Mouse (Mus musculus): ENCODE results near the gene Ahdc1. TPM values are rescaled to one million over a fixed set of nuclear protein-coding genes. Genes with fewer than 3 reads are reported as not detected.

The Ahdc1 gene
- total and polyA plus RNA-seq, 3 experiments: 2.5 to 8.8 TPM; not detected in 1

DNA sequence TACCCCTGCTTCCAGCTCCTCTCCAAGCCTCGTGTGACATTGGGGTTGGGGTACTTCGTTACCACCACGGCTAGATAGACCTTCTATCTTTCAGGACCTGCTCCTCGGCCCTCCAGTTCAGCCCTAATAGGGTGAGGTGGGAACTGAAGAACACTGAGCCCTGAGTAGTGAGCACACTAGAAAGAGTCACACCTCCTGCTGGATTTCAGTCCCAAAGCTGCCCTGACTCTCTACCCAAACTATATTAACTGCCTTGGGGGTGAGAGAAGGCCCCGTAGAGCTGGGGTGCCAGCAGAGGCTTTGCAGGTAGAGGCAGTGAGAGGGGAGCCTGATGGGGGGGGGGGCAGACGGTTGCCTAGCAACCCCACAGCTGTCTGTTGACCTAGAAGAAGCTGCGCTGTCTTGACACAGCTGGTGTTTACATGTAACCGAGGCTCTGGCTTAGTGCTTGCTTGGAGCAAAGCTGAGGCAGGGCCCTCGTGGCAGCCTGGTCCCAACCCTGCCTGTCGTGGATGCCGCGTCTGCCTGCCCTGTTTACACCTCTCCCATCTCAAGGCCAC is 74.8 kb downstream of the Ahdc1 start:
- Histone ChIP-seq H3K79me2 (ENCODE audit: control insufficient read depth, insufficient read depth, low read length, poor library complexity) (no peaks in the 10 kb centered on the region), H3K4me1 (ENCODE audit: control insufficient read depth in 1 of 2, insufficient read depth in 2 of 2, low read length in 2 of 2) (no peaks in the 10 kb centered on the region), H3K9me3 (replicated peaks; ENCODE audit: insufficient read depth, low read length) (no peaks in the 10 kb centered on the region), H3K4me3 (ENCODE audit: control insufficient read depth in 1 of 2, insufficient read depth in 1 of 2, low read depth in 2 of 2, low read length in 2 of 2) (no peak overlapping the region), H3K27me3 (ENCODE audit: control insufficient read depth in 1 of 2, insufficient read depth in 2 of 2, low read length in 2 of 2) (no peaks in the 10 kb centered on the region), H3K9ac (ENCODE audit: control insufficient read depth, low read depth, low read length, poor library complexity, severe bottlenecking) (no peak overlapping the region), H3K27ac (ENCODE audit: control insufficient read depth, low read depth, low read length) (no peak overlapping the region), H3K36me3 (ENCODE audit: control insufficient read depth in 1 of 2, insufficient read depth in 2 of 2, low read length in 2 of 2) (no peaks in the 10 kb centered on the region)
- no peak for DNase-seq (ENCODE audit: low read depth, low spot score)
- TF ChIP-seq RCOR1 (IDR thresholded peaks at IDR 0.05; ENCODE audit: low read depth, low read length) (no peak), CHD2 (IDR thresholded peaks at IDR 0.05; ENCODE audit: low read length) (no peak), TBP (IDR thresholded peaks at IDR 0.05; ENCODE audit: low read depth, low read length) (no peak), TCF12 (IDR thresholded peaks at IDR 0.05; ENCODE audit: low read depth, low read length) (no peak), MXI1 (IDR thresholded peaks at IDR 0.05; ENCODE audit: low read depth, low read length) (no peak), HCFC1 (IDR thresholded peaks at IDR 0.05; ENCODE audit: low read depth, low read length) (no peak), NRF1 (IDR thresholded peaks at IDR 0.05; ENCODE audit: insufficient read depth, low read depth, low read length, poor library complexity, severe bottlenecking) (no peak), ETS1 (IDR thresholded peaks at IDR 0.05; ENCODE audit: low read depth, low read length) (no peak), SIN3A (IDR thresholded peaks at IDR 0.05; ENCODE audit: low read length) (no peak), POLR2AphosphoS5 (IDR thresholded peaks at IDR 0.05; ENCODE audit: borderline replicate concordance, low read depth, low read length) (no peak), ZKSCAN1 (IDR thresholded peaks at IDR 0.05; ENCODE audit: low read depth, low read length) (no peak), MYC (IDR thresholded peaks at IDR 0.05; ENCODE audit: low read depth, low read length) (no peak), EP300 (IDR thresholded peaks at IDR 0.05; ENCODE audit: low read depth in 1 of 2, low read length in 2 of 2) (no peak), MYB (IDR thresholded peaks at IDR 0.05; ENCODE audit: low read depth, low read length) (no peak)

DNA sequence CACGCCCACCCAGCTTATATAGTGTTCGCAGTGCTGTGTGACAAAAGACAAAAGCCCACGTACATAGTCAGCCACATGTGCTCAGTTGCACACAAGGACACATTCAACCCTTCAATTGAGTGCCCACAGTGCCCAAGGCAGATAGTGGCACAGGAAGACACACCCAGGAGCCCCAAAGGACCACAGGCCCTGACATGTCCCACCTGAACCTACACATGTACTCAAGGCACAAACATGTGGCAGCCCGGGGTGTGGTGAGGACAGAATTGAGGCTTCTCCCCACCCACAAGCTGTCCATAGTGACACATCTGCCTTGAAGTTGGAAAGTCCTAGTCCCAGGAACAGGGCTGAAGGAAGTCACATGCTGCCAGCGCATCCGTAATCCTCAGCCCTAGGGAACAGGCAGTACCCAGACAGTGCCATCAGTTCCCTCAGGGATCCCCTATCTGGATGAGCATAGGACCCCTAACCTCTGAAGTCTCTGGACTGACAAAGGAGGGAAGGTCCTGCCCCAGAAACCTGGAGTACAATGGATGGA is 76.2 kb downstream of the Ahdc1 start:
- Histone ChIP-seq H3K9ac (ENCODE audit: control insufficient read depth, low read depth, low read length, poor library complexity, severe bottlenecking) (no peak overlapping the region), H3K4me1 (ENCODE audit: control insufficient read depth in 1 of 2, insufficient read depth in 2 of 2, low read length in 2 of 2) (peaks cover 0 to 1% of the 10 kb centered on the region in 2 experiments; a peak in 1 of 4 replicates), H3K36me3 (ENCODE audit: control insufficient read depth in 1 of 2, insufficient read depth in 2 of 2, low read length in 2 of 2) (no peaks in the 10 kb centered on the region), H3K27ac (ENCODE audit: control insufficient read depth, low read depth, low read length) (no peak overlapping the region), H3K4me3 (ENCODE audit: control insufficient read depth in 1 of 2, insufficient read depth in 1 of 2, low read depth in 2 of 2, low read length in 2 of 2) (no peak overlapping the region), H3K27me3 (ENCODE audit: control insufficient read depth in 1 of 2, insufficient read depth in 2 of 2, low read length in 2 of 2) (no peaks in the 10 kb centered on the region), H3K9me3 (replicated peaks; ENCODE audit: insufficient read depth, low read length) (no peaks in the 10 kb centered on the region), H3K79me2 (ENCODE audit: control insufficient read depth, insufficient read depth, low read length, poor library complexity) (no peaks in the 10 kb centered on the region)
- no peak for TF ChIP-seq UBTF (IDR thresholded peaks at IDR 0.05; ENCODE audit: borderline replicate concordance, insufficient read depth, low read depth, low read length)
- TF ChIP-seq NELFE (IDR thresholded peaks at IDR 0.05; ENCODE audit: low read depth, low read length): no peak
- TF ChIP-seq KAT2A (conservative IDR thresholded peaks at IDR 0.05; ENCODE audit: low read depth, low read length): no peak
- no peak for TF ChIP-seq TCF12 (IDR thresholded peaks at IDR 0.05; ENCODE audit: low read depth, low read length)
- no peak for TF ChIP-seq POLR2AphosphoS5 (IDR thresholded peaks at IDR 0.05; ENCODE audit: borderline replicate concordance, low read depth, low read length)
- TF ChIP-seq MXI1 (IDR thresholded peaks at IDR 0.05; ENCODE audit: low read depth, low read length): no peak
- no peak for TF ChIP-seq CHD1 (IDR thresholded peaks at IDR 0.05; ENCODE audit: low read depth, low read length)
- TF ChIP-seq ZC3H11A (IDR thresholded peaks at IDR 0.05; ENCODE audit: low read depth, low read length): no peak
- TF ChIP-seq E2F4 (IDR thresholded peaks at IDR 0.05; ENCODE audit: borderline replicate concordance, low read depth, low read length): no peak
- no peak for TF ChIP-seq GATA1 (IDR thresholded peaks at IDR 0.05; ENCODE audit: low read depth, low read length)
- TF ChIP-seq ELF1 (IDR thresholded peaks at IDR 0.05; ENCODE audit: low read depth, low read length): no peak
- TF ChIP-seq EP300 (IDR thresholded peaks at IDR 0.05; ENCODE audit: low read depth in 1 of 2, low read length in 2 of 2): no peak
- no peak for TF ChIP-seq USF2 (IDR thresholded peaks at IDR 0.05; ENCODE audit: borderline replicate concordance in 1 of 2, insufficient read depth in 1 of 2, low read depth in 1 of 2, low read length in 2 of 2)
- TF ChIP-seq ETS1 (IDR thresholded peaks at IDR 0.05; ENCODE audit: low read depth, low read length): no peak
- TF ChIP-seq TBP (IDR thresholded peaks at IDR 0.05; ENCODE audit: low read depth, low read length): no peak
- TF ChIP-seq MAX (IDR thresholded peaks at IDR 0.05; ENCODE audit: low read length): no peak
- TF ChIP-seq TAL1 (IDR thresholded peaks at IDR 0.05; ENCODE audit: low read length): no peak
- no peak for TF ChIP-seq NRF1 (IDR thresholded peaks at IDR 0.05; ENCODE audit: insufficient read depth, low read depth, low read length, poor library complexity, severe bottlenecking)
- no peak for TF ChIP-seq CTCF (IDR thresholded peaks at IDR 0.05 in 2 of 3, conservative IDR thresholded peaks at IDR 0.05 in 1 of 3; ENCODE audit: control insufficient read depth in 1 of 3, insufficient read depth in 1 of 3, low read depth in 2 of 3, low read length in 3 of 3, poor library complexity in 1 of 3, severe bottlenecking in 1 of 3)
- TF ChIP-seq JUND (IDR thresholded peaks at IDR 0.05; ENCODE audit: low read depth, low read length): no peak
- no peak for DNase-seq (ENCODE audit: low read depth, low spot score)

Measured in MEL (cell line).